Mouse (Mus musculus) thymus, postnatal 25 days (tissue): Measurements from ENCODE around the gene Ngb.

Experiments
- DNase-seq: peaks from one replicate; pipeline ENCODE4 v3.0.0; 2022

Gene Ngb

DNA sequence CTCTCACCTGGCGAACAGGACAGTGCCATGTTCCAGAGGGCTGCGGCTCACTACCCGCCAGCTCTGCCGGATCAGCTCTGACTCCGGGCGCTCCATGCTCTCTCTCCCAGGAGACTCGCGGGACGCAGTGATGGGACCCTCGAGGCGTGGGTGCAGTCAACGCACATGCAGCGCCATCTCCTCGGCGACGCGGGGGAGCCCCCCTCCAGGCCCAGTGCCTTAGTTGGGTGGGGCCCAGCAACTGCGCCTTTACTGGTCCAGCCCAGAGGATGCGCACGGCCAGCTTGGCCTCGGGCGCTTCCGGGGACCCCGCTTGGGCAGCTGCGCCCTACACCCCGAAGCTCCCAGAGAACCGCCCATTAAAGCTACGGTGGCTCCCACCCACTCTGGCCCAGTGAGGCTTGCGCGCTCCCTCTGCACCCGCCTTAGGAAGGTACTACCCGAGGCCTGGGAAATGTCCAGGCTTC lies at the start of gene Ngb:
Gene Ngb (minus strand): TSS at position 375 of the 467 bp plus-strand sequence.
- no peak for DNase-seq

DNA sequence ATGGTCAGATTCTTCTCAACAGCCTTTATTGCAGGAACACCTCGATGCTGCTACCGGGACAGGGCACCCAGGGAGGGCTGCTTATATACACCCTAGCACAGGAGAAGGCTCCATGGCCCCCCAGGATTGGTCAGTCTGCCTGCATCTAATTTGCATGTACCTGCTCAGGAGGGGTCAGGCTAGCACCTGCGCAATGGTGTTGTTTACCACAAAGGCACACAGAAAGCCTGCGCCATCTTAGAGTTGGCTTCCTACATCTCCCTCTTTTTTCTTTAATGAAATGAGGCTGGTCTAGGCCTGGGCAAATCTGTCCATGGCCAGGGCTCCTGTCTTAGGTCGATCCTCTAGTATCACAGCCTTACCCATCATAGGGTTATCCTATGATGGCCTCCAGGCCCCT lies 47.1 kb upstream of the Ngb start:
- no peak for DNase-seq

GRCm38 (mm10) chr12:87148136-87148535 lies 45.8 kb upstream of the Ngb start:
- DNase-seq, result no peak

DNA sequence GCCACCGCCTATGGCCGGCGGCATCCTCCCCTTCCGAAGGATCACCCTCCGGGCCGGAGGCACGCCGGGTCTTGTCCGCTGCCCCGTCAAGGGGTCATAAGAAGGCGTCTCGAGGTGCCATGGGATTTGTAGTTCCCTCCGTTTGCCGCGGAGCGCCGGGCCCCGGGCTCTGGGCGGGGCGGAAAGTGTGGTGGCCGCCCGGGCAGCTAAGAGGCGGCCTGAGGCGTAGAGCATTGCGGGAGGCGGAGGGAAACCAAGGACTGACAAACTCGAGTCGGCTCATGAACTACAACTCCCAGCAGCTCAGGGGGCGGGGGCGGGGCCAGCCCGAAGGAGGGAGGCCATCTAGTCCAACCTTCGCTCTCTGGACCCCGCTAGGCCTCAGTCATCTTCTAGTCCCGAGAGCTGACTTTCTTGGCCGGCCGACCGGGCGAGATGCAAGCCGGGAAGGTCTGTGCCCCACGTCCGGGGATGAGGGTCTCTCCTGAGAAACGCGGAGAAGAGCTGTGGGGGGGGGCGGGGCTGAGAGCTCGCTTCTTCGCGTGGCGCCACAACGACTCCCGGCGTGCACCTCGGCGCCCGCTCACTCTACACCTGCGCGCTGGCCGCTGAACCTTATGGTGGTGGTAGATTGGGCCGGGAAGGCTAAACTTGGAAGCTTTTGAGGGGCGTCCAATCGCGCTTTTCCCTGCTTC lies 45.2 kb upstream of the Ngb start, which contains the start of gene Pomt2:
Gene Pomt2 (minus strand): TSS at position 574 of the 695 bp plus-strand sequence.
- DNase-seq, result peak; percentile 86

GRCm38 (mm10) chr12:87146966-87147365 lies 44.6 kb upstream of the Ngb start, which contains the start of gene Gstz1:
TSS of gene Gstz1 (plus strand) at chr12:87147165.
- DNase-seq, result peak; percentile 92

DNA sequence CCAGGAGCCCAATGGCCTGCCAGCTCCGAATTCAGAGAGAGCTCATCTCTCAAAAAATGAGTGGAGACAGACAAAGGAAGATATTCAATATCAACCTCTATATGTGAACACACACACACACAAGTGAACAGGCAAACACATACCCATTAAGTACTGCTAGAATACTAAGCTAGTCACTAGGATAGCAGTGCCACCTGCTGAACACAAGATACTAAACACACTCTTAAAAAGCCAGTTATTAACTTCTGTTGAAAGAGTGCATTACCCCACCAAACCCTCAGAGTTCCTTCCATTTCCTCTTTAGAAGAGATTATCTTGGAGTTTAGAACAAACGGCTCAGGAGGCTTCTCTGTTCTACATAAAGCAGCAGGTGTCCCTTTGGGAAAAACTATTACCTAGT lies 39.8 kb upstream of the Ngb start:
- DNase-seq, result no peak

GRCm38 (mm10) chr12:87138768-87139167 lies 36.4 kb upstream of the Ngb start:
- no peak for DNase-seq

GRCm38 (mm10) chr12:87138342-87138701 lies 36.0 kb upstream of the Ngb start:
- DNase-seq, result no peak

DNA sequence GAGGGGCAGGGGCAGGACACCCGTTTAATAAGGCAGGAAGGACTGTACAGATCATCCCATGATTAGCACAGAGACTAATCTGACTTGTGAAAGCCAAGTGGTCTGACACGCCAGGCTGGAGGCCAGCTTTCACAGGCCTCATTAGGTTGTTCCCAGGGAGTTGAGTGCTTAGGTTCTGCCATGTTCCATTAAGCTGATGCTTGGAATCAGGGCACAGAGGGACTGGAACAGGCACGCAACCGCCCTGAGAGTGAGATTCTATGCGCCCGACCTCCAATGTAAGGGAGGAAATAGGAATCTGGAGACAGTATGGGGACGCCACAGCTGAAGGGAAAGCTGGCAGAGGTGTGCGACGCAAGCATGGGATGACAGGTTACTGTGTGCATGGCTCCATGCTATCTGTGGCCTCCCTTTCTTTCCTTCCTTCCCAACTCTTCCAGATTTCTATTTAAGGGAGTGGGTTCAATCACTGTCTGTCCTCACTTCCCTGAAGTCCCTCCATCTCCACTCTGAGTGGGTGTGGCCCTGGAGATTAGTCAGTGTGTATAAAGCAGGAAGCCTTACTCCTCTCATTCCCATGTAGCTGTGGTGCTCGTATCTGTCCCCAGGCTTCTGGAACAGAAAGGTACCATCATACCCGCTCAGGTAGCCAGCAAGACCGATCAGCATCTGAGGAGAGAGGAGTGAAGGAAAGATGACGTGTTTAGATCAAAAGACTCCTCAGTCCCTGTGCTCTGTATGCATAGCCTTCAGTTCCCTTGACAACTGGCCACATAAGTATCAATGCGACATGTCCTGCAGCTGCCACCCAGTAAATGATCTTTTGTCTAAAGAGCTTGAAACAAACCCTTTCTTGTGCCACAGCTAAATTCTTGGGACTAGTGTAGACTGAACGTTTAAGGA lies 35.4 kb upstream of the Ngb start:
- DNase-seq, result no peak

- no peak for DNase-seq
These were observed 30.4 kb upstream of the Ngb start for GRCm38 (mm10) chr12:87132784-87133183.

GRCm38 (mm10) chr12:87132210-87132609 lies 29.9 kb upstream of the Ngb start:
- no peak for DNase-seq

DNA sequence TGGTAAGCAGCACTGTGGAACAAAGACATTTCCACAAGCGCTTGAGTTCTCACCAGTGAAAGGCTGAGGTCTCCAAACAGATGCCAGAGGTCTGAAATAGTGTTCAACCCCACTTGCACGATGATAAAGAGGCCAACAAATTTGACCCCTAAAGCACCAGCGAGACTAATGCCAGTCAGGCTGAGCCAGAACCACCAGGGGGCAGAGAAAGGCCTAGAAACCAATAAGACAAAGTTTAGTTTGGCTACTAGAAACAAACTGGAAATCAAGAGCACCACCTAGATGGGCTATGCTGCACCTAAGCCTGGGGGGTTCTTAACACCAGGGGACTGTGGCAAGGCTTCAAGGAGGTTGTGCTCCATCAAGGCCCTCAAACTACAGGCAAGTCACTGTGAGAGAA lies 29.3 kb upstream of the Ngb start:
- DNase-seq, result peak; percentile 46

DNA sequence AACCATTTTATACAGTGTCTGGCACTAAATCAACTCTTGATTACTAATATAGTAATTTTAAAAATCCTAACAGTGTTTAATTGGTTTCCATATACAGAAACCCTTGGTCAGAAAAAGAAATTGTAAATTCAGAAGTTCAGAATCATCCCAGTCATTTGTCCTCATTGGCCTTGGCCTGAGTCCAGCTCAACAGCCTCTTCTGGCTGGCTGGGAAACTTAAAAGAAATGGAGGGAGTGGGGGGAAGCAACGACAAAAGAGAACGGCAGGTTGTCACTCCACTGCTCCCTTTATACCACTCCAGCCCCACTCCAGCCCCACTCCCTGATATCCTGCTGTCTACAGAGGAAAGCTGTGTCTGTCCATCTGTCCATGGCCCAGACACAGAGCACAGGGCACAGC lies 28.8 kb upstream of the Ngb start:
- DNase-seq, result no peak

DNA sequence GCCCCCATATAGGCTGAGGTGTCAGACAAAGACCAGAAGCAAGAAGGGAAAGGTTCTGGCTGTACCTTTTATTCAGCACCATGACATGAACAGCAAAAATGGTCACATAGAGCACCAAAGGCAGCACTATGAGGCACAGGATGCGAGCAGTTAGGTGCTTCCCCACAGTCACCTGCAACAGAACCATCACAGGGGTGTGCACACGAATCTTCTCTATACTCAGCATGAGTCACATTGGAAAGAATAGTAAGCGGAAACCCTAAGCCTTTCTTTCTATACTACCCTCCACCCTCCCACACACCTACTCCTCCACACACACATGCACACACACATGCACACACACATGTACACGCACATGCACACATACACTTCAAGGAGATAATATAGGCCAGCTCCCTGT lies 27.9 kb upstream of the Ngb start:
- no peak for DNase-seq

DNA sequence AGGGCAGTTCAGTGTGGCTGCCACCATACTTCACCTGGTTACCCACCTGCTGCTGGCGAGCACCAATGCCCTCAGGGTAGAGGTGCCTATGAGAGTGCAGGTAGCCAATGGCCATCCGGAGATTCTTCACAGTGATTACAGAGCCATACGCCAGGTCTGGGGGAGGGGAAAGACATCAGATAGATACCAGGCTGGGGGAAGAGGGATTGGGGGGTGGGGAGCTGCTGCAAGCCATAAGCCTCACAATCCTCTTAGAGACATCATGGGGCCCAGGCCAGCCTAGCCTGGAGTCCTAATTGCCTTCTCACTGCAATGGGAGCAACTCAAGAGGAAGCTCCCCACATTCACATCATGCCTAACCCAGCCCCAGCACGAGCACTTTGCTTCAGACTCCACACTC lies 24.9 kb upstream of the Ngb start:
- DNase-seq, result no peak

DNA sequence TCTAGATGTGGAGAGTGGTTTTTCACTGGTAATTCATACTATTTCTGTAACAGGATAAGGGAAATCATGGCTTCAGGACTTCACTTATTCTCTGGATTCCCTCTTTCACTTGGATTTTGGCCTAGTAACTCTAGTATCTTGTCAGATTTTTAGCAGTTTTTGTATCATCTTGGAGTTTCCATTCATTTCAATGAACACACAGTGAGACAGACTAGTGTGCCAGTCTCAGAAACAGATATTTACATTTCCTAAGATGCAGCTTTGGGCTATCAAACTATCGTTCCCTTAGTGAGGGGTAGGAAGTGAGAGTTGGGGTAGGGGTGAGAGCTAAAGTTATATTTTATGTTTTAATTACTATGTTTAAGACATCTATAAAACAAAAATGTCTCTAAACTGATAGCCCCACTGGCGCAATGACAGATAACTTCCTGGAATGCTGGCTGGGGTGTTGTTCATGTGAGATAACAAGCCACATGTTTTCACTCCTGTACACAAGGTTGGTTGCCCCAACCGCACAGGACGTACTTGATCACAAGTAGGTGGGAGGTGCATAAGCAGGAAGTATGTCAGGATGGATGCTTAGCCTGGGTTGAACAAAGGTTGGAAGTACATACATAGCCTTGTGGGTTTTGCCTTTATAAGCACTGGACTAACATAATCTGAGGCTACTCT lies 19.7 kb upstream of the Ngb start:
- DNase-seq, result no peak

- DNase-seq, result no peak
These were observed 5.1 kb upstream of the Ngb start for GRCm38 (mm10) chr12:87107357-87107977.

DNA sequence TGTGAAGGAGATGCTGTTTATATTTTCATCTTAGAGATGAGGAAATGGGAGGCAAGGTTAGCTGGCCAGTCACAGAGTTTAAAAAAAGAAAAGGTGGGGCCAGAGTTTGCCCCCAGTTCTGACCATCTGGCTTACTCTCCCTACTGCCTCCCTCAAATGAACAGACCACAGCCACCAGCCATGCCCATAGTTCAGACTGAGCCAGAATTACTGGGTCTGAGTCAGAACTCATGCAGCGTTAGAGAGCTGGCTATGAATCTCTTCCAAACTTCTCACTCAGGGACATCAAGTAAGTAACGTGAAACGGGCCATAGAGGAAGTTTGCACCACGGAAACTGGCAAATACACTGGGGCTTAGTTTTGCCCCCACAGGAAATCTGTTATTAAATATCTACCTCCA lies 2.5 kb upstream of the Ngb start:
- no peak for DNase-seq

DNA sequence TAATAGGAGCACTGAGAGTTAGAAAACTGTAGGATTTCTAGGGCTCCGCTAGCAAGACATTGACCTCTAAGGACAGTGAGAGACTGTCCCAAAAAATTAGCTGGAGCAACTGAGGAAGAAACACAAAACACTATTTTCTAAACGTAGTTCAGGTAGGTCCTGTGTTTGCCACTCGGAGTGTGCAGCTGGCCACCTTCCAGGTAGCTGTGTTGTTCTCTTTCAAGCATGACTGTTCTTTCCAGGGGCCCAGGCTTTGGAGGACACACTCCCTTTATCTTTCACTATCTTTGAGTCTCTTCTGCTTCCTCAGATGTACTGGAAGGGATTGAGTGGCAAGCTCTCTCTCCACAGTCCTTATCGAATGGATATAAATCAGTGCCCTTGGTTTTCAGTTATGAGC lies 1.1 kb upstream of the Ngb start:
- DNase-seq, result no peak

DNA sequence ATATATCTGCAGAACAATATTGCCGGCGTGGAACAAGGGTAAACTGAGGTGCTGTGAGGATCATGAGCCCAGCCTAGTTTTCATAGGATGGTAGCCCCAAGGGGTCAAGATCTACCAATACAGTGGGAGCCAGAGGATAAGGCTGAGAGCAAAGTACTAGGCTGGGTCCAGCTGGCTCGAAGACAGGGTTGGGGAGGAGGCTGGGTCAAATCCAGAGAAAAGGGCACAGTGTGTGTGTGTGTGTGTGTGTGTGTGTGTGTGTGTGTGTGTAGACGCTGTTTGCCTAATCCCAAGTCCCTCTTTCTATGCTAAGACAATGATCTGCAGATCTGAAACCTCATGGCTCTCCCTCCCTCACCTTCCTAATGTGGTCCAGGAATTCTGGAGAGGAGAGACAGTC lies 2.0 kb downstream of the Ngb start:
- DNase-seq, result no peak

DNA sequence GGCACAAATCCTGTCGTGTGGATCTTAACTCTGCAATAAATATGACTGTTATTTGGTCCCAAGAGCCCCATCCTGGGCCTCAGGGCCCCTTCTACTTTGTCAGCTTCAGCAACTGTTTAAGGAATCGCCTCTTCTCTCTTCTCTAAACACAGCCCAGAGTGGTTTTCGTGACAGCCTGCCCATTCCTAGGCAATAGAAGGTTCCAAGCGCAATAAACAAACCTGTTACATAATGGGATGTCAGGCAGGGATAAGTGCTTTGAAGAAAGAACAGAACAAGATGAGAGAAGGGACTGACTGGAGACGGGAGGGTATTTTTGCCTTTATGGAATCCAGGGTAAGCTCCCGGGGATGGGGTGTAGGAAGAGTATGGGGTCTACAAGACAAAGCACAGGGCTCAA lies 8.7 kb downstream of the Ngb start:
- no peak for DNase-seq

GRCm38 (mm10) chr12:87093249-87093648 lies 9.1 kb downstream of the Ngb start:
- no peak for DNase-seq

- DNase-seq, result no peak
These were observed 10.4 kb downstream of the Ngb start for GRCm38 (mm10) chr12:87091916-87092315.
